Mouse (Mus musculus) left cerebral cortex, postnatal 14 days (tissue): Measurements from ENCODE around the gene Rfk. TPM values are rescaled to one million over a fixed set of nuclear protein-coding genes. Genes with fewer than 3 reads are reported as not detected.

ENCODE experiments used
- DNase-seq, 2 experiments: peaks; one replicate each; pipeline ENCODE4 v3.0.0; 2021 to 2022; ENCODE audit warnings: low spot score in 2 of 2, mixed read lengths in 1 of 2
- intact Hi-C: fragments of 180-260 bp; cut with DNase I; formaldehyde crosslinking; loops from one replicate; pipeline ENCODE4 v1.15.1; 2025
- long read RNA-seq, 2 experiments: library from polyadenylated mRNA; stranded (forward); transcript quantifications; one replicate each; pipeline ENCODE4 v2.0.0; 2021
- total RNA-seq, 2 experiments: library from RNA; stranded (reverse); gene quantifications; 2 replicates each; pipeline ENCODE4 v1.2.3; 2021

Gene Rfk
- 10 to 100 TPM; 51.9 to 58.0 TPM for total RNA-seq
- long read RNA-seq, experiment 1, transcript Rfk-201 (4 exons, 2,482 nt): major isoform, 55 of 60 reads
- long read RNA-seq, experiment 1, partial matches to known transcripts: 3 of 60 reads
- long read RNA-seq, experiment 1, other reads (novel, unspliced or antisense): 2 of 60 reads
- long read RNA-seq, experiment 2, transcript Rfk-201 (4 exons, 2,482 nt): major isoform, 31 of 37 reads
- long read RNA-seq, experiment 2, partial matches to known transcripts: 2 of 37 reads
- long read RNA-seq, experiment 2, other reads (novel, unspliced or antisense): 3 of 37 reads

DNA sequence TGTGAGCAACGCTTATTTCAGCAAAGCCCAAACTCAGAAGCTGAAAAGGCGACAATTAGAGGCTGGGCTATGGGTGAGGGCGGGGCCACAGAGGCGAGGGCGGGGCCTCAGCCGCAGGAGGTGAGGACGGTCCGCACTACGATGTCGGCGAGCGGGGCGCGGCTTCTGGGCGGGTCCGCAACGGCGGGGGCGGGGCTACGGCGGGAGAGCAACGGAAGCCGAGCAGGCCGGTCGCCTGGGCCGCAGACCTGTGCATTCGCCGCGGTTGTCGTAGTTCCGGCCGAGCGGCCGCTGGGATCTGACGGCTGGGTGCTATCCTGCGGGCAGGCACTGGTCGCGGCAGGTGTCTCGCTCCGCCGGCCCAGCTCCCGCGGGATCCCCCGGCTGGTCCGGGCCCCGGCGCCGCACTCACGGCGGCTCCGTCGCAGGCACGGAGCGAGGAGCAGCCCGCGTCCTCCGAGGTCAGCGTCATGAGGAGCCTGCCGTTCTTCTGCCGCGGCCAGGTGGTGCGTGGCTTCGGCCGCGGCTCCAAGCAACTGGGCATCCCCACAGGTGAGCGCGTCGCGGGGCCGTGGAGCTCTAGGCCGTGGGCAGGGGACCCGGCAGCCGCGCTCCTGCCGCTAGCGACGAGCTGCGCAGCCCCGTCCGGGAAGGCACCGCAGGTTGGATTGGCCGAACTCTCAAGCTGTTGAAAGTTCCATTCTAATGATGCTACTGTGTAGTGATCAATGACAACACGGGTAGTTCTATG is at the start of gene Rfk:
Rfk (plus strand) TSS at position 203 of the 751 bp plus-strand sequence.
- intact Hi-C loops: no loop called here

GRCm38 (mm10) chr19:17344881-17345280 is 49.0 kb upstream of the Rfk start:
- DNase-seq: no peak
- intact Hi-C loops: no loop called here

More for the DNA sequence above, at the start of gene Rfk:
- DNase-seq: peak; percentile 83 to 92

- DNase-seq: no peak
- intact Hi-C loops: no loop called here
Observed at GRCm38 (mm10) chr19:17346716-17347474, 46.9 kb upstream of the Rfk start.

DNA sequence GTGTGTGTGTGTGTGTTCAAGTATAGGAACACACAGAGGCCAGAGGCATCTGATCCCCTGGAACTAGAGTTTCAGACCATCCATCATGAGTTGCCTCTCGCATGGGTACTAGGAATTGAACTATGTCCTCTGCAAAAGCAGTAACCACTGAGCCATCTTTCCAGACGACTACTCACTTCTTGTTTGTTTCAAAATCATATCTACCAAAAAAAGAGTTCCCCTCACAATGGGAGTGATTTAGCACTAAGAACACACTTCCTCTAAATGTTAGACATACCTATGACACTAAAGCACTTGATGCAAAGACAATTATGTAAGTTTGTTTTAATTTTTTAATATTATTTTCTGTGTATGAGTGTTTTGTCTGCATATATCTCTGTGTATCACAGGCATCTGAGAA is 46.0 kb upstream of the Rfk start:
- intact Hi-C loops: no loop called here
- DNase-seq: no peak

DNA sequence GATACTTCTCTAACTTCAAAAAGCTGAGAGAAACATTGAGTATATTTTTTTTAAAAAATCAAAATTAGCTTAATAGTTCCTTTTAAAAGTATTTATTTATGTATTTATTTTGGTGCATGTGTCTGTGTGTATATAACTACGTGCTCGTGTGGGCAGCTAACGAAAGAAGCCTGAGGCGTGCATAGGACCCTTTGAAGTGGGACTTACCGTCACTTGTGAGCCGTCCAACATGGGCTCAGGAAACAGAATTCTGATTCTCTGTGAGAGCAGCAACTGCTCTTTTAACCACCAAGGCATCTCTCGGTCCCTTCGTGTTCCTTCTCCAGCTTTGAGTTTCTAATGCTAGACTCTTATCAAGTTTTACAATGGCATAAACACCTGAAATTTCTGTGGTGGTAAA is 40.1 kb upstream of the Rfk start:
- intact Hi-C loops: no loop called here
- no peak for DNase-seq

GRCm38 (mm10) chr19:17354362-17354761 is 39.5 kb upstream of the Rfk start:
- intact Hi-C loops: no loop called here
- DNase-seq: no peak

DNA sequence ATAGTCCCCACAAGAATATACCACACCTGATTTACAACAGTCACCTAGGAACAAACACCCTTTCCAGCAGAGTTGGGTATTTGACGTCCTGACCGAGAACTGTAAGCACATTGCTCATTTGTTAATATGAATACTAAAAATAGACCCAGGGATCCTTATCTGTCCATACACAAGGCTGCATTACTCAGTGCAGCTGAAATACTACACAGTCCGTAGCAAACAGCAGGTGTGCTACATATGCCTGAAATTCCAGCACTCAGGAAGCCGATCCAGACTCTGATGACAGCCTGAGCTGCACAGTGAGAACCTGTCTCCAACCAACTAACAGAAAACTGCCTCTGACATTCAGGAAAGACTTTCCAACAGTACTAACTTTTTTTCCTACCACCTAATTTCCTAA is 39.0 kb upstream of the Rfk start:
- intact Hi-C loops: no loop called here
- no peak for DNase-seq

DNA sequence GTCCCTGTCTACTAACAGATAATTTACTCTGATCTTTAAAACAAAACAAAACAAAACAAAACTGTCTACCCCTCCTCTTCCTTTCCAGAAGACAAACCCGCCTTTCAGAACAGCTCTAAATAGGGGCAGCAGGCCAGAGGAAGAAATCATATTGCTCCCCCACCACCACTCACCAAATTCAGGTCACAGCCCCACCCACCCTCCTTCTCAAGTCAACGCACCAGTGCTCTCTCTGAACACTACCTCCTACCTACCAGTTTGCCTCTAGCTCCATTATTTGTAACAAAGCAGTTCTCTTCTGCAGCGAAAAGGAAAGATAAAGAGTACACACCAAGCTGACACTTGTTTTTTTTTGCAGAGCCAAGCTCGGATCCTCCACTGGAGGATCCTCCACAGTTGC is 38.5 kb upstream of the Rfk start:
- intact Hi-C loops: no loop called here

DNA sequence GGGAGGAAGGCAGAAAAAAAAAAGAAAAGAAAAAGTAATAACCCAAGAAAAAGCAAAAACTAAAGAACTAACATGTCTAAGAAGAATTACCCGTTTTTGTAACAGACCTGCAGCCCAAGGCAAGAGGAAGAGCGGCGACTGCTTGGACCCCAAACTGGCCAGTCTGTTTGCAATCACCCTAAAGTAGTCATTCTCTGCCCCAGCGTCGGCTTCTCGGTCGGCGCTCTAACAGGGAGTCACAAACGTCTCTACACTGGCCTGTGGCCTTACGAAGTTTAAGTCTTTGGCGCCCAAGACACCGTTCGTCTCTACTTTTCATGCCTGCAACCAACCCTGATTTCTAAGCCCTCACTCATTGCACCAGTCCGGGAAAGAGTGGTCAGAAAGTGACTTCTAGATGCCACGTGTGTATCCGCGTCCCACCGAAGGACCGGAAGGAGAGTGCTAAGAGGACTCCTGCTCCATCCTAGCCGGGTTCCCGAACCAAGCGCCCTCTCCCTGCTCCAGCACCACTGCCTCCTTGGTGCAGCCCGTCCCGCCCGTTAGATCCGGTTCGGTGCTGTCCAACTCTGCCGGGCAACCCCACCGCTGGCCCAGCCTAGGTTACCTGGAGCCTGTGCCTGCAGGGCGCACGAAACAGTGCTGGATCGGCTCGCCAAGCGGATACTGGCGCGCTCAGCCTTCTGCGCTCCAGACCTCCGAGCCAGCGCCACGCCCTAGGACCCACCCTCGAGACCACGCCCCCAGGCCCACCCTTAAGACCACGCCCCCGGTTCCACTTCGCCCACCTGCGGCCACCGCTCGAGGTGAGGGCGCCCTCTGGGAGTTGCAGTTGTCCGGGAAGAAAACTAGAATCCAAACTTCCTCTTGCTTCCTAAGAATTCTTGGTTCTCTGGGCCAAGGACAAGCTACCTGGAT is 37.6 kb upstream of the Rfk start:
- intact Hi-C loops: no loop called here
- no peak for DNase-seq

More for the DNA sequence above, 38.5 kb upstream of the Rfk start:
- DNase-seq: no peak

DNA sequence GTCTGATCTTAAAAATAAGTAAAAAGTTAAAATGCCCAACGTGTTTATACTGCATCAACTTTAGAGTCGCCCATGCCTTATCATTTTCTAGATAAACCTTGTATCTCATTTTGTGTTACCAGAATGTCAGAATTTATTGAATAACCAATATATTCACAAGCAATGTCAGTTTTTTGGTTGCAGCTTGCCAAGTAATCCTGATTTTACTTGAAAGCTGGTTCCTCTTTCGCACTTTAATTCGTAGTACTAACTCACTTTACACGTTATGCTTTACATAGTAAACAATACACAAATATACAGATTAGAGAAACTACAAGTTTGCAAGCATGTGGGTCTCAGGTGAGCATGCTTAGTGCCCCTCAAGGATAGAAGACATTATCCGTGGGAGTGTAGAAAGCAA is 36.9 kb upstream of the Rfk start:
- no peak for DNase-seq
- intact Hi-C loops: no loop called here

GRCm38 (mm10) chr19:17357391-17357790 is 36.5 kb upstream of the Rfk start:
- intact Hi-C loops: no loop called here
- no peak for DNase-seq

DNA sequence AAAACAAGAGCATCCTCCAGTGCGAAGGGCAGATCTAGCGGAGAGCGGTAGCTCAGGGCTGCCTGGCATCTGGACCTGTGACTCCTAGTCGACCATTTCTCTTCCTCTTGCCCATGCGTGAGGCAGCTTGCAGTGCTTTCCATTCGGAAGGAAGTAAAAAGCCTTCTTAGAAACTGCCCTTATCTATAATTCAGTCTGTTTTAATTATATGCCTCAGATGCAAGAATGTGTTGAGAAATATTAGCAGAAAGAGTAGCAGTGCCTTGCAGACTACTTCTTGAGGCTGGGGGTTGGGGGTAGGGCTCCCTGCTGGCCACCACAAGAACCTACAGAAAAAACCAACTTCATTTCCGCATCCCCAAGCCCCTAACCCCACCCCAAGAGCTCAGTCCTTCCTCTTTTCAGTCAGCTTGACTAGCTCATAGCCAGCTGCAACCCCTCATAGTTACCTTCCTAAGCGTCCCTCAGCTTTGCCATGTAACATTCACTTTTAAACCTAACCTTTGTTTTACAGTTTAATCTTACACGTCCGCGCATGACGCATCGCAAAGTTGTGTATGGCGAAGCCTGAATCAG is 34.4 kb upstream of the Rfk start:
- no peak for DNase-seq
- intact Hi-C loops: no loop called here

DNA sequence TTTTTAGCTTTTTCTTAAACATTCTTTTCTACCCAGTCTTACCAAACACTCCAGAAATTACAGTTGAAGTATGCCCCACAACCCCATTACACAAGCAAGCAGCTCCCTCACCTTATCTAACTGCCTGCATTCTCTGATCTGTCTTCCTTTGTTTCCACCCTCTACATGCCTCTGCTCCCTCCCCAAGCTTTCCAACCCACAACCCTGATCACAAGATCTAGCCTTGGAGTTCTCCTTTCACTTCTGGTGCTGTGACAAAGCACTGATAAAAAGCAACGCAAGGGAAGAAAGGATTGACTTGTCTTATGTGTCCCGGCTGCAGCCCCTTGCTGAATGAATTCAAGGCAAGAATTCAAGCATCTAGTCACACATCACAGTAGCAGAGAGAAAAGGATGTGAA is 32.7 kb upstream of the Rfk start:
- DNase-seq: no peak
- intact Hi-C loops: no loop called here

GRCm38 (mm10) chr19:17364741-17365140 is 29.1 kb upstream of the Rfk start:
- intact Hi-C loops: loop anchor here (2.0 kb wide), 1 partner anchor 242 kb away; no protein-coding TSS in a partner anchor
- peak; percentile 56 to 64 for DNase-seq

GRCm38 (mm10) chr19:17366364-17367090 is 27.3 kb upstream of the Rfk start:
- no peak for DNase-seq
- intact Hi-C loops: no loop called here

- DNase-seq: no peak
- intact Hi-C loops: no loop called here
Observed at GRCm38 (mm10) chr19:17368557-17368956, 25.3 kb upstream of the Rfk start.

DNA sequence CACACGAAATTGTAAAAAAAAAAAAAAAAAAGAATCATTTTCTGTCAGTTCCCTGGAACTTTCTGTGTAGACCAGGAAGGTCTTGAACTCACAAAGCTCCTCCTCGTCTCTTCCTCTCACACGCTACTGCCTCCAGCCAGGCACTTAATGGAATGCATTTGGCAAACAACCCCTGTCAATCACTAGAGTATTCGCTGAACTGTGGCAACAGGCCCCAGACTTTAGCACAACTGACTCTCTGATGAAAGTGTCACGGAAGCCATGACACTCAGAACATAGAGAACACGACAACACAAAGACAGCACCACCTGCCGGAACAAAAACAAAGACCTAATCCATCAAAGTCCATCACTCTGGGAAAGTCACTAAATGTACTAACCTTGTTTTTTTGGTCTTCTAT is 24.3 kb upstream of the Rfk start:
- no peak for DNase-seq
- intact Hi-C loops: no loop called here

DNA sequence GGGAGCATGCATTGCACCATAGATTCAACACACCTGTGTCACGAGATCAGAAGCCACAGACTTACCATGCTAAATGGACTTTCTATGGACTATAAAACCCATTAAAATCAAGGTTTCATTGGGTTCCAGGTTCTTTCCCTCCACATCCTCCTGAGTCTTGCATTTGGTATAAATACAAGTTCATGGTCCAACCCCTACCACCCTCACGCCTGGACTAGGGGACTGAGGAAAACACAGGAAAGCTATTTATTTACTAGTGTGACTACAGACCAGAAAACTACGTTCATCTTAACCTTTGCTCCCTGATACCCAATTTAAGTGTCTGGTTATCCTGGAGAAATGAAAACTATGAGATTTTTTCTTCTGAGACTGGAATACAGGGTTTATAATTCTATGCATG is 21.1 kb upstream of the Rfk start, which contains the start of gene Gcnt1:
Gcnt1 (minus strand) TSS at position 144 of the 400 bp plus-strand sequence.
- intact Hi-C loops: no loop called here
- DNase-seq: no peak
